Comparison of ENCODE assay signal across 8 mouse cellular contexts in the genomic region with DNA sequence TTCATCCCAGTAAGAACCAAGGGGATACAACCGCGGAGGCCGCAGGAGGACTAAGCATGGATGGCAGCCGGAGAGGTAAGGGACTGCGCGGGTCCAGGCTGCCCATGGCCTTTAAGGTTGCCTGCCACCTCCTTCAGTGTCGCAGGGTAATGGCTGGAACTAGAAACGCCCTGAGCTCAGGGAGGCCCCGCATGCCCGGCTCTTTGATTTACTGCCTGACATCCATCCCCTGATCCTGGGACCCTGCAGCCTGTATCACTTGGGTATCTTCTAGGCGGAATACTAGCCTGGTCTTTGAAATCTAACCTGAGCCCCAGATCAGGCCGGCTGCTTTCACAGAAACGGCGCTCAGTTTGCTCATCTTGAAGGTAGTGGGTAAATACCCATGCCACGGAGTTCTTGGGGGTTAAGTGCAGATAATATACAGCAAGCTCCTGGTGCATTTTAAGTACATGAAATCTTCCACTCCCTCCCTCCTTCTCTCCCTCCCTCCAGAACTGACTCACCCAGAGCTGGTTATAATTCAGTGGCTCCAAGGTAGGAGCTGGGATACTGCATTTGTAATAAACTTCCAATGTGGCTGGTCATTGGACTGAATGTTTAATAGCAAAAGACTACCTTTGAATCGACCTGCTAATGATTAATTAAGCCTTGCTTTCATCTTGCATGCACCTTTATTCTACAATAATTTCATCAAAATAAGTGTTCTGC. TPM values are rescaled to one million over a fixed set of nuclear protein-coding genes. Genes with fewer than 3 reads are reported as not detected.
DNase-seq lines count a peak whose midpoint lies in the region; ATAC-seq and TF ChIP-seq lines count a peak whose summit lies in the region.

No protein-coding gene starts in this region.

- TF ChIP-seq EP300 in heart, postnatal 0 days (IDR thresholded peaks at IDR 0.05; ENCODE audit: low read depth), result no peak

- peak overlapping the region; percentile 60 for H3K9ac ChIP-seq in heart, postnatal 0 days (replicated peaks; ENCODE audit: low read depth, low read length)
- H3K9ac ChIP-seq in forebrain, embryonic 14.5 days (ENCODE audit: low read length), result peak overlapping the region; percentile 82
- H3K9ac ChIP-seq in liver, embryonic 12.5 days, result peak overlapping the region; percentile 65
- peak overlapping the region; percentile 81 for H3K9ac ChIP-seq in stomach, embryonic 16.5 days (ENCODE audit: low read length)

- intact Hi-C loops in heart, postnatal 25 days (cut with DNase I), result loop anchor here (10.0 kb wide), 1 partner anchor 354 kb away; no protein-coding TSS in a partner anchor
- intact Hi-C loops in left cerebral cortex, postnatal 36 days (cut with DNase I), result loop anchor here (5.0 kb wide), 1 partner anchor 56 kb away; no protein-coding TSS in a partner anchor

- WGBS in heart, postnatal 0 days, result 2% methylated on average over 16 of the region's 16 CpGs
- 2% methylated on average over 16 of the region's 16 CpGs for WGBS in forebrain, embryonic 14.5 days
- WGBS in liver, embryonic 12.5 days (ENCODE audit: insufficient replicate concordance), result 4% methylated on average over 16 of the region's 16 CpGs
- WGBS in stomach, embryonic 16.5 days, result 3% methylated on average over 16 of the region's 16 CpGs

- peak overlapping the region; percentile 76 for H3K4me3 ChIP-seq in heart, postnatal 0 days (ENCODE audit: low read depth, low read length)
- peak overlapping the region; percentile 72 for H3K4me3 ChIP-seq in forebrain, embryonic 14.5 days (ENCODE audit: low read depth, low read length)
- peak overlapping the region; percentile 78 for H3K4me3 ChIP-seq in liver, embryonic 12.5 days
- peak overlapping the region; percentile 92 for H3K4me3 ChIP-seq in stomach, embryonic 16.5 days (replicated peaks; ENCODE audit: low read length)

- peak overlapping the region; percentile 81 for H3K4me2 ChIP-seq in heart, postnatal 0 days (ENCODE audit: low read depth, low read length)
- peak overlapping the region; percentile 53 for H3K4me2 ChIP-seq in forebrain, embryonic 14.5 days (ENCODE audit: low read length)
- peak overlapping the region; percentile 83 for H3K4me2 ChIP-seq in liver, embryonic 12.5 days
- H3K4me2 ChIP-seq in stomach, embryonic 16.5 days (ENCODE audit: low read depth, low read length), result peak overlapping the region; percentile 78

- H3K4me1 ChIP-seq in heart, postnatal 0 days (ENCODE audit: control insufficient read depth, insufficient read depth), result peaks cover 7% of the 10 kb centered on the region; the same call in 1 of the 2 replicates
- H3K4me1 ChIP-seq in forebrain, embryonic 14.5 days (ENCODE audit: control insufficient read depth, insufficient read depth, low read length), result no peaks in the 10 kb centered on the region
- peaks cover 7% of the 10 kb centered on the region for H3K4me1 ChIP-seq in liver, embryonic 12.5 days
- H3K4me1 ChIP-seq in stomach, embryonic 16.5 days (ENCODE audit: control insufficient read depth, insufficient read depth, low read length), result peaks cover 5% of the 10 kb centered on the region

- no peaks in the 10 kb centered on the region for H3K9me3 ChIP-seq in heart, postnatal 0 days (replicated peaks; ENCODE audit: control insufficient read depth, low read length)
- peaks cover 3% of the 10 kb centered on the region; the same call in 1 of the 2 replicates for H3K9me3 ChIP-seq in forebrain, embryonic 14.5 days (replicated peaks; ENCODE audit: control insufficient read depth, low read length)
- H3K9me3 ChIP-seq in liver, embryonic 12.5 days (replicated peaks), result no peaks in the 10 kb centered on the region
- H3K9me3 ChIP-seq in stomach, embryonic 16.5 days (replicated peaks; ENCODE audit: control insufficient read depth, low read length), result no peaks in the 10 kb centered on the region

- TF ChIP-seq CTCF in heart, postnatal 0 days (IDR thresholded peaks at IDR 0.05; ENCODE audit: low read depth), result no peak

- peak; percentile 82 for ATAC-seq in heart, postnatal 0 days (ENCODE audit: insufficient read depth, low read depth)
- peak; percentile 85 for ATAC-seq in forebrain, embryonic 14.5 days
- peak; percentile 89 for ATAC-seq in liver, embryonic 12.5 days
- ATAC-seq in stomach, embryonic 16.5 days (ENCODE audit: insufficient read depth, low FRiP score), result peak; percentile 85

- no peaks in the 10 kb centered on the region for H3K27me3 ChIP-seq in heart, postnatal 0 days (ENCODE audit: control insufficient read depth, insufficient read depth, low read length)
- no peaks in the 10 kb centered on the region for H3K27me3 ChIP-seq in forebrain, embryonic 14.5 days (replicated peaks; ENCODE audit: control insufficient read depth, insufficient read depth, low read length)
- no peaks in the 10 kb centered on the region for H3K27me3 ChIP-seq in liver, embryonic 12.5 days (replicated peaks)
- no peaks in the 10 kb centered on the region for H3K27me3 ChIP-seq in stomach, embryonic 16.5 days (ENCODE audit: control insufficient read depth, insufficient read depth, low read length)

- H3K36me3 ChIP-seq in heart, postnatal 0 days (replicated peaks; ENCODE audit: control insufficient read depth, insufficient read depth, low read length), result peaks cover 6% of the 10 kb centered on the region; the same call in 1 of the 2 replicates
- H3K36me3 ChIP-seq in forebrain, embryonic 14.5 days (ENCODE audit: control insufficient read depth, insufficient read depth, low read length), result peaks cover 11% of the 10 kb centered on the region; the same call in 1 of the 2 replicates
- H3K36me3 ChIP-seq in liver, embryonic 12.5 days, result no peaks in the 10 kb centered on the region
- no peaks in the 10 kb centered on the region for H3K36me3 ChIP-seq in stomach, embryonic 16.5 days (ENCODE audit: control insufficient read depth, insufficient read depth, low read length)

- peak; percentile 7 for DNase-seq in heart, postnatal 0 days (ENCODE audit: low spot score)
- DNase-seq in heart, postnatal 25 days (ENCODE audit: low spot score), result no peak
- DNase-seq in NIH3T3 (ENCODE audit: low read depth), result peak; percentile 58
- DNase-seq in forebrain, embryonic 14.5 days (ENCODE audit: low spot score), result no peak
- DNase-seq in left cerebral cortex, postnatal 36 days (ENCODE audit: low spot score in 2 of 2), result no peak
- DNase-seq in cerebellum, adult 11-12 months, result no peak

- peak overlapping the region; percentile 15; the same call in 1 of the 2 replicates for H3K27ac ChIP-seq in heart, postnatal 0 days (ENCODE audit: low read depth)
- H3K27ac ChIP-seq in forebrain, embryonic 14.5 days (ENCODE audit: low read depth, low read length), result peak overlapping the region; percentile 41; the same call in 1 of the 2 replicates
- H3K27ac ChIP-seq in liver, embryonic 12.5 days, result no peak overlapping the region
- H3K27ac ChIP-seq in stomach, embryonic 16.5 days (ENCODE audit: low read length), result no peak overlapping the region

RNA-seq across cellular contexts. Expression of a gene that starts 0.5 kb away (rescaled TPM):
- total RNA-seq in heart, postnatal 0 days (2014; rRNA removed; ENCODE audit: low replicate concordance), result 3.3 and 7.2 TPM in 2 replicates
- polyA plus RNA-seq in heart, postnatal 0 days (2015; fragmentation: Nextera tagmentation; extraction: Ambion mirVana), result 8.7 and 9.7 TPM in 2 replicates
- total RNA-seq in heart, postnatal 25 days (2021), result 1 to 10 TPM; 5.3 to 6.9 TPM
- 24.5 and 28.3 TPM in 2 replicates for polyA plus RNA-seq in forebrain, embryonic 14.5 days (2014; fragmentation: Nextera tagmentation; extraction: Ambion mirVana)
- polyA plus RNA-seq in liver, embryonic 12.5 days (2016; fragmentation: Nextera tagmentation; extraction: Ambion mirVana), result 4.2 and 4.3 TPM in 2 replicates
- 10.2 and 10.5 TPM in 2 replicates for polyA plus RNA-seq in stomach, embryonic 16.5 days (2015; fragmentation: Nextera tagmentation; extraction: Ambion mirVana)
- 10 to 100 TPM; 29.1 to 40.2 TPM for total RNA-seq in left cerebral cortex, postnatal 36 days (2021)

RNA-seq across cellular contexts. Expression of a gene that starts 50.3 kb away (rescaled TPM):
- not detected in 2 replicates for total RNA-seq in heart, postnatal 0 days (2014; rRNA removed; ENCODE audit: low replicate concordance)
- polyA plus RNA-seq in heart, postnatal 0 days (2015; fragmentation: Nextera tagmentation; extraction: Ambion mirVana), result not detected in 2 replicates
- not detected for total RNA-seq in heart, postnatal 25 days (2021)
- polyA plus RNA-seq in forebrain, embryonic 14.5 days (2014; fragmentation: Nextera tagmentation; extraction: Ambion mirVana), result 39.5 and 58.9 TPM in 2 replicates
- not detected in 2 replicates for polyA plus RNA-seq in liver, embryonic 12.5 days (2016; fragmentation: Nextera tagmentation; extraction: Ambion mirVana)
- polyA plus RNA-seq in stomach, embryonic 16.5 days (2015; fragmentation: Nextera tagmentation; extraction: Ambion mirVana), result 0.79 and 1.6 TPM in 2 replicates
- total RNA-seq in left cerebral cortex, postnatal 36 days (2021), result 10 to 100 TPM; 13.0 to 13.7 TPM

Comparison
In these comparisons a context has a peak if more than half of its experiments do, and no peak if none do; other contexts are left out.
1. DNase-seq: peak in heart, postnatal 0 days (single experiment) and NIH3T3 (single experiment); none in heart, postnatal 25 days (single experiment), forebrain, embryonic 14.5 days (single experiment), left cerebral cortex, postnatal 36 days (0 of 2) and cerebellum, adult 11-12 months (single experiment).
2. H3K27ac ChIP-seq: peak in heart, postnatal 0 days (single experiment) and forebrain, embryonic 14.5 days (single experiment); none in liver, embryonic 12.5 days (single experiment) and stomach, embryonic 16.5 days (single experiment).
3. RNA of a gene that starts 50.3 kb away (polyA plus RNA-seq): 39.5 to 58.9 TPM in forebrain, embryonic 14.5 days; 0.79 to 1.6 TPM in stomach, embryonic 16.5 days, not detected in heart, postnatal 0 days and not detected in liver, embryonic 12.5 days; every median in the first group is over 10 times any median in the second.
4. Peak in every context shown above with its lines, with median percentiles within 50 percentile points of each other: ATAC-seq, H3K4me2 ChIP-seq, H3K4me3 ChIP-seq and H3K9ac ChIP-seq.